Mouse (Mus musculus): ENCODE data around the gene Ptafr.
A peak's percentile ranks its signal among the peaks of the same experiment; 100 is the strongest.

- TF ChIP-seq EP300 (IDR thresholded peaks at IDR 0.05; ENCODE audit: insufficient read depth, low read depth, low read length) (0 out of 2 replicates have a peak, but pooled peaks have one; percentile 20), CTCF (IDR thresholded peaks at IDR 0.05) (no peak), POLR2A (IDR thresholded peaks at IDR 0.05; ENCODE audit: insufficient read depth, low read depth, low read length) (peak; percentile 98)
Measured at GRCm38 (mm10) chr4:132515369-132516155, 48.3 kb upstream of the Ptafr start.
